Mouse (Mus musculus) CD4-positive, CD25-positive, alpha-beta regulatory T cell, adult 2 months (primary cell): Measurements from ENCODE around the gene Cyp3a11.
"Not testable (repeated sequence)": the region's sequence is repeated elsewhere in the genome, so short reads cannot be mapped to it uniquely, and the experiment has no call there.

Source experiments
- DNase-seq: peaks from one replicate; pipeline ENCODE4 v3.0.0-alpha.2; 2012; ENCODE audit warnings: low read depth, low spot score

Gene Cyp3a11

GRCm38 (mm10) chr5:145879688-145880087, at the start of gene Cyp3a11:
TSS of gene Cyp3a11 (minus strand) at chr5:145879964.
- no peak for DNase-seq

- no peak for DNase-seq
Measured at GRCm38 (mm10) chr5:145912912-145913311, 33.1 kb upstream of the Cyp3a11 start.

GRCm38 (mm10) chr5:145911781-145912180, 32.0 kb upstream of the Cyp3a11 start:
- DNase-seq, result no peak

- not testable (repeated sequence) for DNase-seq
Measured at GRCm38 (mm10) chr5:145906937-145907336, 27.2 kb upstream of the Cyp3a11 start.

- no peak for DNase-seq
Measured at GRCm38 (mm10) chr5:145904535-145904934, 24.8 kb upstream of the Cyp3a11 start.

- no peak for DNase-seq
Measured at GRCm38 (mm10) chr5:145903349-145903748, 23.6 kb upstream of the Cyp3a11 start.

- no peak for DNase-seq
Measured at GRCm38 (mm10) chr5:145900436-145900990, 20.7 kb upstream of the Cyp3a11 start.

GRCm38 (mm10) chr5:145897271-145897670, 17.5 kb upstream of the Cyp3a11 start:
- no peak for DNase-seq

- no peak for DNase-seq
Measured at GRCm38 (mm10) chr5:145881207-145881606, 1.4 kb upstream of the Cyp3a11 start.

GRCm38 (mm10) chr5:145867433-145867832, 12.3 kb downstream of the Cyp3a11 start:
- not testable (repeated sequence) for DNase-seq

- not testable (repeated sequence) for DNase-seq
Measured at GRCm38 (mm10) chr5:145805796-145806195, 74.0 kb downstream of the Cyp3a11 start, which contains the start of gene Cyp3a44. TSS of gene Cyp3a44 (minus strand) at chr5:145805874.
